1 mouse cellular context compared by ENCODE assay signal in genomic region chr8:112010997-112011815, GRCm38 (mm10).
TF ChIP-seq lines count a peak whose summit lies in the region.

Gene Kars, minus strand, starts transcription at chr8:112011323.
Gene Terf2ip, plus strand, starts transcription at chr8:112011398.

TF ChIP-seq in MEL, 35 proteins besides CTCF, POLR2A, EP300 and RAD21 (continued from another document):
- no peak for TF ChIP-seq JUND (IDR thresholded peaks at IDR 0.05; ENCODE audit: low read depth, low read length)
- peak; percentile 78 for TF ChIP-seq MAX (IDR thresholded peaks at IDR 0.05; ENCODE audit: low read length)
- no peak for TF ChIP-seq TAL1 (IDR thresholded peaks at IDR 0.05; ENCODE audit: low read length)
- TF ChIP-seq SIN3A (IDR thresholded peaks at IDR 0.05; ENCODE audit: low read length), result peak; percentile 90
- TF ChIP-seq GATA1 (IDR thresholded peaks at IDR 0.05; ENCODE audit: low read depth, low read length), result no peak
- TF ChIP-seq MYB (IDR thresholded peaks at IDR 0.05; ENCODE audit: low read depth, low read length), result no peak
- TF ChIP-seq GABPA (IDR thresholded peaks at IDR 0.05; ENCODE audit: low read depth, low read length), result no peak
- TF ChIP-seq SMC3 (IDR thresholded peaks at IDR 0.05; ENCODE audit: low read depth, low read length), result no peak
- TF ChIP-seq E2F4 (IDR thresholded peaks at IDR 0.05; ENCODE audit: borderline replicate concordance, low read depth, low read length), result peak; percentile 92
- no peak for TF ChIP-seq ZC3H11A (IDR thresholded peaks at IDR 0.05; ENCODE audit: low read depth, low read length)
- TF ChIP-seq NELFE (IDR thresholded peaks at IDR 0.05; ENCODE audit: low read depth, low read length), result peak; percentile 90
